Mouse (Mus musculus) liver, embryonic 16.5 days (tissue): ENCODE measurements around the gene Ddx6. TPM values are rescaled to one million over a fixed set of nuclear protein-coding genes. Genes with fewer than 3 reads are reported as not detected.

Experiments used
- ATAC-seq: fragments of 200-750 bp; cut with Nextera tagmentation; 2 replicates; pipeline ENCODE4 v1.8.0; 2017; ENCODE audit warnings: low read depth, mild to moderate bottlenecking, moderate number of reproducible peaks, moderate library complexity
- H3K27ac ChIP-seq: fragments of 300-500 bp; sonication (generic); 2 replicates; pipeline ENCODE4 v1.5.1; 2014; ENCODE audit warnings: mild to moderate bottlenecking, low read length
- H3K27me3 ChIP-seq: fragments of 300-500 bp; sonication (generic); 2 replicates; pipeline ENCODE4 v1.6.1; 2014; ENCODE audit warnings: low read depth, low read length, mixed read lengths; ENCODE audit not compliant: control insufficient read depth, insufficient read depth
- H3K36me3 ChIP-seq: fragments of 300-500 bp; sonication (generic); 2 replicates; pipeline ENCODE4 v1.6.1; 2014; ENCODE audit warnings: mild to moderate bottlenecking; ENCODE audit not compliant: control insufficient read depth, insufficient read depth
- H3K4me1 ChIP-seq: fragments of 300-500 bp; sonication (generic); 2 replicates; pipeline ENCODE4 v1.6.1; 2014; ENCODE audit warnings: low read depth, low read length, mixed read lengths; ENCODE audit not compliant: control insufficient read depth
- H3K4me2 ChIP-seq: fragments of 300-500 bp; sonication (generic); 2 replicates; pipeline ENCODE4 v1.6.1; 2014; ENCODE audit warnings: low read depth, low read length, mixed read lengths
- H3K4me3 ChIP-seq: fragments of 300-500 bp; sonication (generic); 2 replicates; pipeline ENCODE4 v1.5.1; 2014; ENCODE audit warnings: low read depth, mild to moderate bottlenecking, low read length
- H3K9ac ChIP-seq: fragments of 300-500 bp; sonication (generic); 2 replicates; pipeline ENCODE4 v1.6.1; 2014; ENCODE audit warnings: low read depth, low read length
- H3K9me3 ChIP-seq: fragments of 300-500 bp; sonication (generic); replicated peaks from 2 replicates; pipeline ENCODE4 v1.6.1; 2016; ENCODE audit warnings: low read length; ENCODE audit not compliant: control insufficient read depth
- WGBS: fragments of 180-500 bp; shearing (Covaris S2); extraction: QIAGEN DNeasy Blood & Tissue Kit; methylation state at CpG from one replicate; pipeline ENCODE4 v1.1.7; 2014; ENCODE audit not compliant: insufficient replicate concordance; 5-methylcytosine and 5-hydroxymethylcytosine counted together
- polyA plus RNA-seq: library from polyadenylated mRNA; unstranded; fragments of >200 nt; fragmentation: Nextera tagmentation; extraction: Ambion mirVana; gene quantifications from 2 replicates; pipeline ENCODE4 v1.2.1, GENCODE M21; 2015

Gene Ddx6
- polyA plus RNA-seq, 1 experiment from 2014 or later, result 4.5 TPM

GRCm38 (mm10) chr9:44588605-44589004 lies 16.1 kb upstream of the Ddx6 start:
- peaks cover 15% of the 10 kb centered on the region for H3K4me1 ChIP-seq
- H3K4me3 ChIP-seq, result no peak overlapping the region
- no peak for ATAC-seq
- H3K27me3 ChIP-seq, result no peaks in the 10 kb centered on the region
- H3K27ac ChIP-seq, result no peak overlapping the region
- H3K4me2 ChIP-seq, result no peak overlapping the region
- 51% methylated on average over 9 of the region's 9 CpGs for WGBS
- H3K9me3 ChIP-seq, result peaks cover 7% of the 10 kb centered on the region; the same call in 1 of the 2 replicates
- no peak overlapping the region for H3K9ac ChIP-seq
- H3K36me3 ChIP-seq, result no peaks in the 10 kb centered on the region

- Histone ChIP-seq H3K9me3 (peaks cover 4% of the 10 kb centered on the region; the same call in 1 of the 2 replicates), H3K4me2 (no peak overlapping the region), H3K27ac (no peak overlapping the region), H3K9ac (no peak overlapping the region), H3K4me3 (no peak overlapping the region), H3K36me3 (no peaks in the 10 kb centered on the region), H3K4me1 (peaks cover 15% of the 10 kb centered on the region), H3K27me3 (no peaks in the 10 kb centered on the region)
- no peak for ATAC-seq
These were observed 15.6 kb upstream of the Ddx6 start for GRCm38 (mm10) chr9:44589095-44589494.

GRCm38 (mm10) chr9:44590969-44591368 lies 13.7 kb upstream of the Ddx6 start:
- Histone ChIP-seq H3K9me3 (no peaks in the 10 kb centered on the region), H3K4me1 (peaks cover 15% of the 10 kb centered on the region), H3K27ac (no peak overlapping the region), H3K9ac (no peak overlapping the region), H3K27me3 (no peaks in the 10 kb centered on the region), H3K36me3 (no peaks in the 10 kb centered on the region), H3K4me3 (no peak overlapping the region), H3K4me2 (no peak overlapping the region)
- no peak for ATAC-seq
- WGBS, result 52% methylated on average over 2 of the region's 2 CpGs

- Histone ChIP-seq H3K4me2 (no peak overlapping the region), H3K27ac (no peak overlapping the region), H3K36me3 (no peaks in the 10 kb centered on the region), H3K4me3 (no peak overlapping the region), H3K4me1 (peaks cover 15% of the 10 kb centered on the region), H3K9ac (no peak overlapping the region), H3K27me3 (no peaks in the 10 kb centered on the region), H3K9me3 (no peaks in the 10 kb centered on the region)
- no peak for ATAC-seq
- WGBS, result 35% methylated on average over 7 of the region's 7 CpGs
These were observed 13.0 kb upstream of the Ddx6 start for GRCm38 (mm10) chr9:44591595-44592188.

GRCm38 (mm10) chr9:44593221-44593620 lies 11.5 kb upstream of the Ddx6 start:
- no peaks in the 10 kb centered on the region for H3K27me3 ChIP-seq
- no peak overlapping the region for H3K4me3 ChIP-seq
- no peak overlapping the region for H3K9ac ChIP-seq
- ATAC-seq, result no peak
- H3K9me3 ChIP-seq, result no peaks in the 10 kb centered on the region
- H3K4me2 ChIP-seq, result no peak overlapping the region
- 71% methylated on average over 4 of the region's 4 CpGs for WGBS
- peaks cover 3% of the 10 kb centered on the region for H3K4me1 ChIP-seq
- H3K27ac ChIP-seq, result no peak overlapping the region
- H3K36me3 ChIP-seq, result no peaks in the 10 kb centered on the region

- 69% methylated on average over 4 of the region's 4 CpGs for WGBS
These were observed 10.8 kb upstream of the Ddx6 start for GRCm38 (mm10) chr9:44593886-44594285.

GRCm38 (mm10) chr9:44594901-44595536 lies 9.7 kb upstream of the Ddx6 start:
- no peaks in the 10 kb centered on the region; the same call in 1 of the 2 replicates for H3K4me1 ChIP-seq
- no peak for ATAC-seq
- H3K36me3 ChIP-seq, result no peaks in the 10 kb centered on the region
- H3K27ac ChIP-seq, result no peak overlapping the region
- no peak overlapping the region for H3K4me3 ChIP-seq
- no peaks in the 10 kb centered on the region for H3K9me3 ChIP-seq
- 70% methylated on average over 9 of the region's 9 CpGs for WGBS
- no peak overlapping the region for H3K9ac ChIP-seq
- no peaks in the 10 kb centered on the region for H3K27me3 ChIP-seq
- H3K4me2 ChIP-seq, result no peak overlapping the region

More at GRCm38 (mm10) chr9:44593886-44594285, 10.8 kb upstream of the Ddx6 start:
- Histone ChIP-seq H3K4me1 (no peaks in the 10 kb centered on the region; the same call in 1 of the 2 replicates), H3K27me3 (no peaks in the 10 kb centered on the region), H3K27ac (no peak overlapping the region), H3K9ac (no peak overlapping the region), H3K4me2 (no peak overlapping the region), H3K4me3 (no peak overlapping the region), H3K9me3 (no peaks in the 10 kb centered on the region), H3K36me3 (no peaks in the 10 kb centered on the region)
- ATAC-seq, result no peak

- Histone ChIP-seq H3K4me3 (no peak overlapping the region), H3K27ac (no peak overlapping the region), H3K4me2 (no peak overlapping the region), H3K9ac (no peak overlapping the region), H3K9me3 (no peaks in the 10 kb centered on the region), H3K4me1 (no peaks in the 10 kb centered on the region; the same call in 1 of the 2 replicates), H3K27me3 (no peaks in the 10 kb centered on the region), H3K36me3 (no peaks in the 10 kb centered on the region)
- ATAC-seq, result no peak
- WGBS, result 75% methylated on average over 1 of the region's 1 CpGs
These were observed 9.2 kb upstream of the Ddx6 start for GRCm38 (mm10) chr9:44595537-44595930.

- Histone ChIP-seq H3K9me3 (no peaks in the 10 kb centered on the region), H3K4me1 (peaks cover 1% of the 10 kb centered on the region), H3K9ac (no peak overlapping the region), H3K4me3 (no peak overlapping the region), H3K36me3 (no peaks in the 10 kb centered on the region), H3K4me2 (no peak overlapping the region), H3K27me3 (no peaks in the 10 kb centered on the region), H3K27ac (no peak overlapping the region)
- 75% methylated on average over 2 of the region's 2 CpGs for WGBS
- no peak for ATAC-seq
These were observed 7.0 kb upstream of the Ddx6 start for GRCm38 (mm10) chr9:44597742-44598141.
